10 mouse cellular contexts compared by ENCODE assay signal in the genomic region with DNA sequence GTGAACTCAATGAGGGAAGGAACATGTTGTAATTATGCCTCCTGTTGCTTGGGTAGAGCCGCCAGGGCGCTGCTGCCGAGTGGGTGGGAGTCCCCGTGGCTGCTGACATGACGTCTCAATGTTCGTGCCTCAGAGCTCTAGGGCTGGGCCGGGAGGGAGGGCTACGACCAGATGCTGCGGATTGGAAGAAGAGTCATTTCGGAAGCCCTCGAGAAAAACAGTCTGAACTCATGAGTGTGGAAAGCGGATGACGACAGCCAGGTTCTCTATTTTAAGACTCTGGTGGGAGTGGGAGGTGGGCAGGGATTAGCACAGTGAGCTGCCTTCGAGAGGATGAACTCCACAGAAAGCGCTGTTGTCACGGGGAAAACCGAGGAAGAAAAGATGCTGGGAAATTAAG. TPM values are rescaled to one million over a fixed set of nuclear protein-coding genes. Genes with fewer than 3 reads are reported as not detected.
A peak's percentile ranks its signal among the peaks of the same experiment; 100 is the strongest.
DNase-seq lines count a peak whose midpoint lies in the region; ATAC-seq lines count a peak whose summit lies in the region.
"Had no signal": no experiment of that assay in that cellular context is flagged by ENCODE, and none has a peak within 500 bp of the region (broad histone marks: within the 10 kb centered on the region; RNA-seq: fewer than 3 reads in every experiment).

No protein-coding gene starts in this region.

- intact Hi-C loops in heart, postnatal 25 days (cut with DNase I) = no loop called here

- peak; percentile 59 for ATAC-seq in megakaryocyte, adult 5-6 weeks (ENCODE audit: poor library complexity, severe bottlenecking)

- DNase-seq in heart, adult 11 months = peak; percentile 95
- no peak for DNase-seq in heart, adult 18-20 months
- DNase-seq in ZHBTc4 (ENCODE audit: low read depth, low spot score) = peak; percentile 46
- peak; percentile 17 for DNase-seq in heart, postnatal 25 days (ENCODE audit: low spot score)
- no peak for DNase-seq in cerebellum, adult 11-12 months
- DNase-seq in thymus, postnatal 36 days = no peak
- no peak for DNase-seq in yolk sac, embryonic 10.5 days (ENCODE audit: low spot score)
- DNase-seq: adrenal gland, postnatal 10 days; cerebellum, adult 9-11 months had no signal

RNA-seq across cellular contexts. Expression of gene Jmjd1c, which starts 56.9 kb away (rescaled TPM):
- 10 to 100 TPM; 31.5 to 34.6 TPM for total RNA-seq in heart, adult 18-20 months (2021)
- 10 to 100 TPM; 38.5 to 40.9 TPM for total RNA-seq in heart, postnatal 25 days (2021)
- total RNA-seq in megakaryocyte, adult 5-6 weeks (2015) = 96.1 and 96.7 TPM in 2 replicates
- 69.0 and 91.8 TPM in 2 replicates for total RNA-seq in megakaryocyte, adult 5-6 weeks (2017)

RNA-seq across cellular contexts. Expression of gene Reep3, which starts 57.7 kb away (rescaled TPM):
- total RNA-seq in heart, adult 18-20 months (2021) = 10 to 100 TPM; 16.0 to 19.6 TPM
- 10 to 100 TPM; 21.4 to 22.9 TPM for total RNA-seq in heart, postnatal 25 days (2021)
- 84.2 and 101 TPM in 2 replicates for total RNA-seq in megakaryocyte, adult 5-6 weeks (2015)
- 46.7 and 59.2 TPM in 2 replicates for total RNA-seq in megakaryocyte, adult 5-6 weeks (2017)

Comparison
In these comparisons a context has a peak if more than half of its experiments do, and no peak if none do; other contexts are left out.
1. DNase-seq: peak in heart, adult 11 months (single experiment), ZHBTc4 (single experiment) and heart, postnatal 25 days (single experiment); none in heart, adult 18-20 months (0 of 2), cerebellum, adult 11-12 months (single experiment), thymus, postnatal 36 days (0 of 2) and yolk sac, embryonic 10.5 days (single experiment).